Mouse (Mus musculus): ENCODE results near the gene Anxa6. TPM values are rescaled to one million over a fixed set of nuclear protein-coding genes. Genes with fewer than 3 reads are reported as not detected.

Anxa6 gene
- polyA plus RNA-seq, 1 experiment from 2014 or later, result 38.3 TPM

- DNase-seq (peak; percentile 75), ATAC-seq (ENCODE audit: low FRiP score, low TSS enrichment) (no peak)
- Histone ChIP-seq H3K9ac (replicated peaks; ENCODE audit: low read length) (no peak overlapping the region), H3K27ac (replicated peaks; ENCODE audit: low read depth, low read length) (no peak overlapping the region), H3K4me3 (replicated peaks; ENCODE audit: low read depth, low read length) (no peak overlapping the region), H3K9me3 (ENCODE audit: control insufficient read depth, low read length) (no peaks in the 10 kb centered on the region), H3K36me3 (ENCODE audit: control insufficient read depth, insufficient read depth, low read length) (peaks cover 43% of the 10 kb centered on the region), H3K4me1 (ENCODE audit: control insufficient read depth, insufficient read depth, low read length) (no peaks in the 10 kb centered on the region), H3K4me2 (ENCODE audit: low read length) (no peak overlapping the region), H3K27me3 (ENCODE audit: control insufficient read depth, insufficient read depth, low read length) (no peaks in the 10 kb centered on the region)
- 64% methylated on average over 7 of the region's 7 CpGs for WGBS
Observed at GRCm38 (mm10) chr11:54930318-54930979, 102.8 kb downstream of the Anxa6 start.

DNA sequence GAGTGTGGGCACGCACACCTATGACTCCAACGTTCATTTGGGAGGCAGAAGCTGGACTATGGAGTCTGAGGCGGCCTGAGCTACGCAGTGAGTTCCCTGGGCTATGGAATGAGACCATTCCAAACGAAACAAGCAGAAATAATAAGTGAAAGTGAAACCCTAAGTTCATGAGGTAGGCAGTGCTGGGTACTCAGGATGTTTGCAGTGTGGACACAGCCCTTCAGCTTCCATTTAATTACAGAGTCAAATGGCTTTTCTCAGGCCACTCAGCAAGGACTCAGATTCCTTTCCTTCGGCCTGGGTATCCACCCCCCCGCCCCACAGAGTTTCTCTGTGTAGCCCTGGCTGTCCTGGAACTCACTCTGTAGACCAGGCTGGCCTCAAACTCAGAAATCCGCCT is 103.5 kb downstream of the Anxa6 start:
- DNase-seq, result no peak
- no peak overlapping the region for H3K9ac ChIP-seq (replicated peaks; ENCODE audit: low read length)
- no peak overlapping the region for H3K4me3 ChIP-seq (replicated peaks; ENCODE audit: low read depth, low read length)
- no peak overlapping the region for H3K27ac ChIP-seq (replicated peaks; ENCODE audit: low read depth, low read length)
- H3K27me3 ChIP-seq (ENCODE audit: control insufficient read depth, insufficient read depth, low read length), result no peaks in the 10 kb centered on the region
- no peaks in the 10 kb centered on the region for H3K4me1 ChIP-seq (ENCODE audit: control insufficient read depth, insufficient read depth, low read length)
- H3K4me2 ChIP-seq (ENCODE audit: low read length), result no peak overlapping the region
- H3K9me3 ChIP-seq (ENCODE audit: control insufficient read depth, low read length), result no peaks in the 10 kb centered on the region
- 87% methylated on average over 8 of the region's 8 CpGs for WGBS
- H3K36me3 ChIP-seq (ENCODE audit: control insufficient read depth, insufficient read depth, low read length), result peaks cover 39% of the 10 kb centered on the region
- no peak for ATAC-seq (ENCODE audit: low FRiP score, low TSS enrichment)

DNA sequence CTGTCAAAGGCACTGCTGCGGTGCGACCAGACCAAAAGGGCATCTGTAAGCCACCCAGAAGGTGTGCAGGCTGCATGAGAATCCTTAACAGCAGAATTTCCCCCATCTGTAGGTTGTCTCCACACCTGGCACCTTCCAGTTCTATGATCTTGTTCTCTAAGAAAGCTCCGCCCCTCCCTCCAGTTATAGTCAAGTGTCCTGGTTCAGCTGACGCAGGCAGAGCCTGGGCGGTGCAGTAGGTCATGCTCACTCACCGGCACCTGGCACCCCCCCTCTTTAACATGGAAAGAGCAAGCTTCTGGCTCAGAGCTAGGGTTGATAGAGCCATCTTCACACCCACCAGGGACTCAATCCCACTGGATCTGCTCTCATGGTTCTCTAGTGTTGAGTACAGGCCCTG is 104.0 kb downstream of the Anxa6 start:
- DNase-seq (no peak), ATAC-seq (ENCODE audit: low FRiP score, low TSS enrichment) (no peak)
- H3K4me3 ChIP-seq (replicated peaks; ENCODE audit: low read depth, low read length), result no peak overlapping the region
- 93% methylated on average over 6 of the region's 6 CpGs for WGBS
- H3K36me3 ChIP-seq (ENCODE audit: control insufficient read depth, insufficient read depth, low read length), result peaks cover 40% of the 10 kb centered on the region
- H3K4me2 ChIP-seq (ENCODE audit: low read length), result no peak overlapping the region
- no peaks in the 10 kb centered on the region for H3K9me3 ChIP-seq (ENCODE audit: control insufficient read depth, low read length)
- no peaks in the 10 kb centered on the region for H3K27me3 ChIP-seq (ENCODE audit: control insufficient read depth, insufficient read depth, low read length)
- H3K9ac ChIP-seq (replicated peaks; ENCODE audit: low read length), result no peak overlapping the region
- H3K27ac ChIP-seq (replicated peaks; ENCODE audit: low read depth, low read length), result no peak overlapping the region
- H3K4me1 ChIP-seq (ENCODE audit: control insufficient read depth, insufficient read depth, low read length), result no peaks in the 10 kb centered on the region

Other genes with a start within 250 kb of the Anxa6 start
- gene Cdc42se2, start 245.8 kb downstream of the Anxa6 start, polyA plus RNA-seq (2014; fragmentation: Nextera tagmentation; extraction: Ambion mirVana), result 147 and 201 TPM in 2 replicates
- gene Lyrm7, start 172.5 kb downstream of the Anxa6 start, polyA plus RNA-seq (2014; fragmentation: Nextera tagmentation; extraction: Ambion mirVana), result 14.4 and 15.6 TPM in 2 replicates
- gene Hint1, start 167.1 kb downstream of the Anxa6 start, polyA plus RNA-seq (2014; fragmentation: Nextera tagmentation; extraction: Ambion mirVana), result 751 and 917 TPM in 2 replicates
- 22.2 and 22.6 TPM in 2 replicates for gene Gpx3, start 131.0 kb downstream of the Anxa6 start, polyA plus RNA-seq (2014; fragmentation: Nextera tagmentation; extraction: Ambion mirVana)
- gene Tnip1, start 70.5 kb downstream of the Anxa6 start, polyA plus RNA-seq (2014; fragmentation: Nextera tagmentation; extraction: Ambion mirVana), result 15.1 and 15.5 TPM in 2 replicates
- gene Ccdc69, start 44.7 kb upstream of the Anxa6 start, polyA plus RNA-seq (2014; fragmentation: Nextera tagmentation; extraction: Ambion mirVana), result 0.14 and 0.26 TPM in 2 replicates
- gene Gm2a, start 64.7 kb upstream of the Anxa6 start, polyA plus RNA-seq (2014; fragmentation: Nextera tagmentation; extraction: Ambion mirVana), result 23.4 and 23.6 TPM in 2 replicates
- gene Slc36a3, start 118.3 kb upstream of the Anxa6 start, polyA plus RNA-seq (2014; fragmentation: Nextera tagmentation; extraction: Ambion mirVana), result not detected in 2 replicates
- gene Slc36a2, start 151.6 kb upstream of the Anxa6 start, polyA plus RNA-seq (2014; fragmentation: Nextera tagmentation; extraction: Ambion mirVana), result 0.12 TPM in 1 of 2 replicates, not detected in the other
- 3.1 and 3.6 TPM in 2 replicates for gene Slc36a1, start 170.9 kb upstream of the Anxa6 start, polyA plus RNA-seq (2014; fragmentation: Nextera tagmentation; extraction: Ambion mirVana)